Mouse (Mus musculus) hindbrain, postnatal 0 days (tissue): ENCODE results near the gene Padi1. TPM values are rescaled to one million over a fixed set of nuclear protein-coding genes. Genes with fewer than 3 reads are reported as not detected.

ENCODE experiments used
- ATAC-seq: fragments of 200-750 bp; cut with Nextera tagmentation; 2 replicates; pipeline ENCODE4 v1.8.0; 2017; ENCODE audit warnings: mild to moderate bottlenecking, moderate TSS enrichment, moderate library complexity
- DNase-seq: peaks from one replicate; pipeline ENCODE4 v3.0.0-alpha.2; 2015; ENCODE audit warnings: low spot score
- H3K27ac ChIP-seq: fragments of 300-500 bp; sonication (generic); 2 replicates; pipeline ENCODE4 v1.5.1; 2014; ENCODE audit warnings: mild to moderate bottlenecking
- H3K27me3 ChIP-seq: fragments of 300-500 bp; sonication (generic); 2 replicates; pipeline ENCODE4 v1.6.1; 2014; ENCODE audit warnings: low read length, mixed read lengths; ENCODE audit not compliant: insufficient read depth
- H3K36me3 ChIP-seq: fragments of 300-500 bp; sonication (generic); 2 replicates; pipeline ENCODE4 v1.6.1; 2014; ENCODE audit warnings: low read length, mixed read lengths; ENCODE audit not compliant: insufficient read depth
- H3K4me1 ChIP-seq: fragments of 300-500 bp; sonication (generic); 2 replicates; pipeline ENCODE4 v1.6.1; 2014; ENCODE audit warnings: antibody characterized with exemption, low read length, mixed read lengths; ENCODE audit not compliant: insufficient read depth
- H3K4me2 ChIP-seq: fragments of 300-500 bp; sonication (generic); 2 replicates; pipeline ENCODE4 v1.6.1; 2014; ENCODE audit warnings: low read depth, mild to moderate bottlenecking, low read length, moderate library complexity, mixed read lengths
- H3K4me3 ChIP-seq: fragments of 300-500 bp; sonication (generic); 2 replicates; pipeline ENCODE4 v1.5.1; 2014; ENCODE audit warnings: low read length
- H3K9ac ChIP-seq: fragments of 300-500 bp; sonication (generic); replicated peaks from 2 replicates; pipeline ENCODE4 v1.6.1; 2014; ENCODE audit warnings: mild to moderate bottlenecking, low read length, moderate library complexity, mixed read lengths
- H3K9me3 ChIP-seq: fragments of 300-500 bp; sonication (generic); 2 replicates; pipeline ENCODE4 v1.6.1; 2016; ENCODE audit warnings: low read length, mixed read lengths
- CTCF ChIP-seq: IDR thresholded peaks from 2 replicates; pipeline ENCODE4 v1.5.1; 2016; ENCODE audit warnings: antibody characterized with exemption, control low read depth, low read depth
- WGBS: fragments of 180-500 bp; shearing (Covaris S2); extraction: QIAGEN DNeasy Blood & Tissue Kit; methylation state at CpG from one replicate; pipeline ENCODE4 v1.1.7; 2014; 5-methylcytosine and 5-hydroxymethylcytosine counted together
- polyA plus RNA-seq: library from polyadenylated mRNA; unstranded; fragments of >200 nt; fragmentation: Nextera tagmentation; extraction: Ambion mirVana; gene quantifications from 2 replicates; pipeline ENCODE4 v1.2.1, GENCODE M21; 2015
- total RNA-seq: library from RNA; depleted of rRNA; stranded (reverse); fragments of >200 nt; gene quantifications from 2 replicates; pipeline ENCODE4 v1.2.3, GENCODE M21; 2014

The Padi1 gene
- total and polyA plus RNA-seq, 2 experiments from 2014 or later, result not detected

DNA sequence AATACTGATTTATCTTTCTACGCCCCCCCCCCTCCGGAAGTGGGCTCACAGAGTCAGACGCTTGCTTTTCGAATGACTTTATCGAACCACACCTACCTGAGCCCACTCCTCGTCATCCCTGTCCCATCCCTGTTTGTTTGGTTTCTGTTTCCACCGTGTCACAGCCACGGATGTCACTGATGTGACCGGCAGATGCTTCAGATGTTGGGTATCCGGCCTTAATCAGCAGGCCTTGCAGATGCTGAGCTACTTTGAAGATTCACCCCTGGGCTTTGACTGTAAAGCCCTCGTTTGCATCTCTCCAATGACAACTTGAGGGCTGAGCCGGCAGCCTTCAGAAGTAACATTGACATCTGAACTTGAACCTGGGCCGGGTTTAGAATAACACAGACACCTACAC, 69.0 kb downstream of the Padi1 start:
- no peaks in the 10 kb centered on the region for H3K27me3 ChIP-seq
- no peaks in the 10 kb centered on the region for H3K9me3 ChIP-seq
- DNase-seq (no peak), ATAC-seq (no peak)
- no peaks in the 10 kb centered on the region for H3K4me1 ChIP-seq
- no peak overlapping the region for H3K9ac ChIP-seq
- WGBS, result 79% methylated on average over 13 of the region's 13 CpGs
- no peak overlapping the region for H3K4me2 ChIP-seq
- no peak for TF ChIP-seq CTCF
- H3K36me3 ChIP-seq, result no peaks in the 10 kb centered on the region
- no peak overlapping the region for H3K4me3 ChIP-seq
- H3K27ac ChIP-seq, result no peak overlapping the region

DNA sequence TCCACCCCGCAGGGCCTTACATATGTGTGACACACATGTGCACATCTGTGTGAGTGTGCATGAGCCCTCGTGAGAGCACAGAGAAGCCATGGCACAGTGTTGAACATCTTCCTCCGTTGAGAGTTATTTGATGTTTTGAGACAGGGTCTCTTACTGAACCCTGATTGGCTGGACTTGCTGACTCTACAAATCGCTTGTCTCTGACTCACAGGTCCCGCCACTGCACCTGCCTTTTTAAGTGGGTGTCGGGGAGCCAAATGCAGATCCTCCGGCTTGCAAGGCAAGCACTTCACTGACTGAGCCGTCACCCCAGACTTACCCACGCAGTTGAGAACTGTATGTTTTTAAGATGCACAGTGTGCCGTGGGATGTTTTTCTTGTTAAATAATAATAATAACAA, 69.7 kb downstream of the Padi1 start:
- Histone ChIP-seq H3K9ac (no peak overlapping the region), H3K4me1 (no peaks in the 10 kb centered on the region), H3K4me3 (no peak overlapping the region), H3K27ac (no peak overlapping the region), H3K36me3 (no peaks in the 10 kb centered on the region), H3K4me2 (no peak overlapping the region), H3K27me3 (no peaks in the 10 kb centered on the region), H3K9me3 (no peaks in the 10 kb centered on the region)
- whole genome bisulfite sequencing, result 88% methylated on average over 10 of the region's 10 CpGs
- no peak for TF ChIP-seq CTCF
- DNase-seq, result no peak
- ATAC-seq, result no peak

GRCm38 (mm10) chr4:140774893-140775292, 70.7 kb downstream of the Padi1 start:
- no peak overlapping the region for H3K9ac ChIP-seq
- ATAC-seq (no peak), DNase-seq (no peak)
- H3K27me3 ChIP-seq, result no peaks in the 10 kb centered on the region
- no peak overlapping the region for H3K4me2 ChIP-seq
- no peaks in the 10 kb centered on the region for H3K4me1 ChIP-seq
- TF ChIP-seq CTCF, result no peak
- 85% methylated on average over 9 of the region's 9 CpGs for WGBS
- no peaks in the 10 kb centered on the region for H3K36me3 ChIP-seq
- H3K27ac ChIP-seq, result no peak overlapping the region
- H3K9me3 ChIP-seq, result no peaks in the 10 kb centered on the region
- H3K4me3 ChIP-seq, result no peak overlapping the region

GRCm38 (mm10) chr4:140774025-140774800, 71.4 kb downstream of the Padi1 start, which contains the start of gene Padi4:
TSS of gene Padi4 (minus strand) at chr4:140774236.
- no peak within 1 kb of the TSS for H3K4me3 ChIP-seq
- no peak for ATAC-seq

GRCm38 (mm10) chr4:140771091-140771490, 74.5 kb downstream of the Padi1 start:
- ATAC-seq (no peak), DNase-seq (no peak)
- H3K4me1 ChIP-seq, result no peaks in the 10 kb centered on the region
- H3K9me3 ChIP-seq, result no peaks in the 10 kb centered on the region
- H3K4me2 ChIP-seq, result no peak overlapping the region
- H3K27ac ChIP-seq, result no peak overlapping the region
- 40% methylated on average over 4 of the region's 4 CpGs for WGBS
- H3K36me3 ChIP-seq, result no peaks in the 10 kb centered on the region
- TF ChIP-seq CTCF, result no peak
- no peaks in the 10 kb centered on the region for H3K27me3 ChIP-seq
- no peak overlapping the region for H3K9ac ChIP-seq
- H3K4me3 ChIP-seq, result no peak overlapping the region

More at GRCm38 (mm10) chr4:140774025-140774800, 71.4 kb downstream of the Padi1 start, which contains the start of gene Padi4:
- Histone ChIP-seq H3K9ac (no peak within 1 kb of the TSS), H3K4me1 (no peaks in the 10 kb centered on the region), H3K4me2 (no peak within 1 kb of the TSS), H3K36me3 (no peaks in the 10 kb centered on the region), H3K27me3 (no peaks in the 10 kb centered on the region), H3K9me3 (no peaks in the 10 kb centered on the region), H3K27ac (no peak within 1 kb of the TSS)
- 88% methylated on average over 21 of the region's 21 CpGs for WGBS
- no peak for DNase-seq
- no peak for TF ChIP-seq CTCF

DNA sequence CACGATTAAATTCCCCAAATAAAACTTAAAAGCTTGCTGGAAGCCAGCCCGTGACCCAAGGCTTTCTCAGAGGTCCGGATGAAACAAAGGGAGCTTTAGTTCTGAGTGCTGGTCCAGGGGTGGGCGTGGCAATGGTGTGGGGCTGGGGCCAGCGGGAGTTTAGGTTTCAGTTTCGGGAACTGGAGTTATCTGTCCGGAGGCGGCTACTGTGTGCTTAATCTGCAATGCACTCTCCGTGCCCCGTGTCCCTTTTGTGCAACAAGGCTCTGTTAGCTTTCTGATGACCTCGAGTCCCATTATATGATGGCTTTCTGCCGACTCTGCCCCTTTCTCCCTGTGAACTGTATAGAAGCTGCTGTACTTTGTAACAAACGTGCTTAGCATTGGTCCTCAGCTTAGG, 75.1 kb downstream of the Padi1 start:
- TF ChIP-seq CTCF, result no peak
- no peak for ATAC-seq

GRCm38 (mm10) chr4:140768973-140769372, 76.6 kb downstream of the Padi1 start:
- ATAC-seq, result no peak
- 81% methylated on average over 5 of the region's 5 CpGs for WGBS
- H3K4me3 ChIP-seq, result no peak overlapping the region
- H3K36me3 ChIP-seq, result no peaks in the 10 kb centered on the region
- no peak overlapping the region for H3K9ac ChIP-seq
- no peak for TF ChIP-seq CTCF
- no peaks in the 10 kb centered on the region for H3K9me3 ChIP-seq
- no peaks in the 10 kb centered on the region for H3K27me3 ChIP-seq
- DNase-seq, result no peak
- H3K4me2 ChIP-seq, result no peak overlapping the region
- no peaks in the 10 kb centered on the region for H3K4me1 ChIP-seq
- H3K27ac ChIP-seq, result no peak overlapping the region

More for the DNA sequence above, 75.1 kb downstream of the Padi1 start:
- no peaks in the 10 kb centered on the region for H3K36me3 ChIP-seq
- DNase-seq, result no peak
- no peaks in the 10 kb centered on the region for H3K9me3 ChIP-seq
- H3K9ac ChIP-seq, result no peak overlapping the region
- H3K27me3 ChIP-seq, result no peaks in the 10 kb centered on the region
- H3K4me2 ChIP-seq, result peak overlapping the region; percentile 40
- no peaks in the 10 kb centered on the region for H3K4me1 ChIP-seq
- whole genome bisulfite sequencing, result 10% methylated on average over 13 of the region's 13 CpGs
- H3K4me3 ChIP-seq, result no peak overlapping the region
- H3K27ac ChIP-seq, result no peak overlapping the region
